Mouse (Mus musculus): ENCODE measurements around the gene P2ry10b. TPM values are rescaled to one million over a fixed set of nuclear protein-coding genes. Genes with fewer than 3 reads are reported as not detected.

Gene P2ry10b
- 0.44 and 0.45 TPM in 2 replicates for polyA plus RNA-seq (2015; fragmentation: Nextera tagmentation; extraction: Ambion mirVana)

DNA sequence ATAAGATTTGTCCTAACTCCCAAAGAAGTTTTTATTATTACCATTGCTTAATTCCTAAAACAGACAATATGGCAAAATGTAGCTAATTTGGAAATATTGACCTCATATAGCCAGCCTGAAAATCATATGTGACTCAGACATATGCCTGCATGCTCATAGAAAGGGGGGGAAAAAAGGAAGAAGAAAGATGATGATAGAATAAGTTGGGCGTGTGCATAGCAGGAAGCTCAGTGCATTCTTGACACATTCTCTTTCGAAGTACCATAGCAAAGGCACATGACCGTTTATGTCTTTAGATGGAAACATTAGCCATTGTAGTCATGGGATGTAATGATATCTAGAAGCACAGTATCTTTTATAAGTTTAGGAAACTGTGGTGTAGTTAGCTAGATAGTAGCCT, at the start of gene P2ry10b:
Gene P2ry10b, plus strand, starts transcription at position 247 of the 400 bp plus-strand sequence.
- TF ChIP-seq CTCF (IDR thresholded peaks at IDR 0.05; ENCODE audit: low read depth) (no peak), EP300 (optimal IDR thresholded peaks at IDR 0.05) (no peak)
- H3K4me3 ChIP-seq (ENCODE audit: low read depth, low read length), result no peak within 1 kb of the TSS
- H3K9ac ChIP-seq (ENCODE audit: low read length), result no peak within 1 kb of the TSS
- no peak within 1 kb of the TSS for H3K27ac ChIP-seq (replicated peaks)
- H3K36me3 ChIP-seq (ENCODE audit: control insufficient read depth, insufficient read depth, low read length), result no peaks in the 10 kb centered on the region
- no peak within 1 kb of the TSS for H3K4me2 ChIP-seq (replicated peaks; ENCODE audit: low read depth)
- ATAC-seq (ENCODE audit: low FRiP score, low TSS enrichment) (no peak), DNase-seq (ENCODE audit: low spot score) (no peak)
- WGBS, result 77% methylated on average over 3 of the region's 3 CpGs
- H3K27me3 ChIP-seq (ENCODE audit: control insufficient read depth, insufficient read depth, low read length), result no peaks in the 10 kb centered on the region
- no peaks in the 10 kb centered on the region for H3K4me1 ChIP-seq (replicated peaks; ENCODE audit: control insufficient read depth, insufficient read depth)
- no peaks in the 10 kb centered on the region for H3K9me3 ChIP-seq (ENCODE audit: control insufficient read depth, low read length)

DNA sequence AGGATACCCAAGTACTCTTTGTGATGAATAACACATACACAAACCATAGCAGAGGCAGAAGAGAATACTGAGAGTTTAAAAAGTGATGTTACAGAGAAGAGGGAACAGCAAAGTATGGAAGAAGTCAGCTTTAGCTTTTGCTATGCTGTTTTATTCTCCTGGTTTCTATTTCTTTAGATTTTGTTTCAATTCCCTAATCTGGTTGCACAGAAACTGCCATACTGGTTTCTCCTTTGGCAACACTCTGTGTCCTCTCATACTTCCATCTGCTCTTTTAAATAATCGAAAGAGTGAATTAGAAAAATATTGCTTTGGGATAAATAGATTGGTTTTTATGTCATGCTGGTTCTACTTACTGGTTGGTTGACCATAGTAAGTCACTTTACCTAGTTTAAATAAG, 32.4 kb upstream of the P2ry10b start:
- Histone ChIP-seq H3K9ac (ENCODE audit: low read length) (no peak overlapping the region), H3K27me3 (ENCODE audit: control insufficient read depth, insufficient read depth, low read length) (no peaks in the 10 kb centered on the region), H3K27ac (replicated peaks) (no peak overlapping the region), H3K4me2 (replicated peaks; ENCODE audit: low read depth) (no peak overlapping the region), H3K9me3 (ENCODE audit: control insufficient read depth, low read length) (no peaks in the 10 kb centered on the region), H3K36me3 (ENCODE audit: control insufficient read depth, insufficient read depth, low read length) (no peaks in the 10 kb centered on the region), H3K4me3 (ENCODE audit: low read depth, low read length) (no peak overlapping the region), H3K4me1 (replicated peaks; ENCODE audit: control insufficient read depth, insufficient read depth) (no peaks in the 10 kb centered on the region)
- DNase-seq (ENCODE audit: low spot score), result no peak
- WGBS, result 92% methylated on average over 1 of the region's 1 CpGs
- no peak for ATAC-seq (ENCODE audit: low FRiP score, low TSS enrichment)
- TF ChIP-seq EP300 (optimal IDR thresholded peaks at IDR 0.05) (no peak), CTCF (IDR thresholded peaks at IDR 0.05; ENCODE audit: low read depth) (no peak)

DNA sequence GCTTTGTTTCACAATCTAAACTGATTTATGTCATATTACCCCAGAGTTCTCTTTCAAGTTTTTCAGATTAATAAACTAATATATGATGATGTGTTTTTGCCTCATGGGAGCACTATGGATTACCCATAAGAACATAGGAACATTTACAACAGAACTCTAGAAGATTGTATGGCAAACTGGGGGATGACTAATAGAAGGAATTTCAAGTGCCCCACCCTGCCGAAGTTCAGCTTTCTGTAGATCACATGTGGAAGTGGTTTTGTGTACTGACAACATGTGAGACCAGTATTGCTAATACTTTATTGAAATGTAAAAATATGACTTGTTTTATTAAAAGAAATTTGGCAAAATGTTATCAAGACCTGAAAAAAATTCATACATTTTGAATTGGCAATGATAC, 31.7 kb upstream of the P2ry10b start:
- no peak for DNase-seq (ENCODE audit: low spot score)
- H3K27me3 ChIP-seq (ENCODE audit: control insufficient read depth, insufficient read depth, low read length), result no peaks in the 10 kb centered on the region
- TF ChIP-seq CTCF (IDR thresholded peaks at IDR 0.05; ENCODE audit: low read depth) (no peak), EP300 (optimal IDR thresholded peaks at IDR 0.05) (no peak)
- no peak overlapping the region for H3K9ac ChIP-seq (ENCODE audit: low read length)
- no peaks in the 10 kb centered on the region for H3K9me3 ChIP-seq (ENCODE audit: control insufficient read depth, low read length)
- no peak for ATAC-seq (ENCODE audit: low FRiP score, low TSS enrichment)
- no peak overlapping the region for H3K27ac ChIP-seq (replicated peaks)
- H3K4me2 ChIP-seq (replicated peaks; ENCODE audit: low read depth), result no peak overlapping the region
- H3K4me3 ChIP-seq (ENCODE audit: low read depth, low read length), result no peak overlapping the region
- no peaks in the 10 kb centered on the region for H3K36me3 ChIP-seq (ENCODE audit: control insufficient read depth, insufficient read depth, low read length)
- WGBS, result 48% methylated on average over 1 of the region's 1 CpGs
- no peaks in the 10 kb centered on the region for H3K4me1 ChIP-seq (replicated peaks; ENCODE audit: control insufficient read depth, insufficient read depth)

- Histone ChIP-seq H3K9ac (ENCODE audit: low read length) (no peak overlapping the region), H3K36me3 (ENCODE audit: control insufficient read depth, insufficient read depth, low read length) (no peaks in the 10 kb centered on the region), H3K9me3 (ENCODE audit: control insufficient read depth, low read length) (no peaks in the 10 kb centered on the region), H3K4me2 (replicated peaks; ENCODE audit: low read depth) (no peak overlapping the region), H3K4me3 (ENCODE audit: low read depth, low read length) (no peak overlapping the region), H3K4me1 (replicated peaks; ENCODE audit: control insufficient read depth, insufficient read depth) (no peaks in the 10 kb centered on the region), H3K27ac (replicated peaks) (no peak overlapping the region), H3K27me3 (ENCODE audit: control insufficient read depth, insufficient read depth, low read length) (no peaks in the 10 kb centered on the region)
- ATAC-seq (ENCODE audit: low FRiP score, low TSS enrichment) (no peak), DNase-seq (ENCODE audit: low spot score) (no peak)
- 53% methylated on average over 3 of the region's 3 CpGs for WGBS
- no peak for TF ChIP-seq EP300 (optimal IDR thresholded peaks at IDR 0.05)
- TF ChIP-seq CTCF (IDR thresholded peaks at IDR 0.05; ENCODE audit: low read depth), result no peak
Measured at GRCm38 (mm10) chrX:107143184-107143583, 5.5 kb upstream of the P2ry10b start.

DNA sequence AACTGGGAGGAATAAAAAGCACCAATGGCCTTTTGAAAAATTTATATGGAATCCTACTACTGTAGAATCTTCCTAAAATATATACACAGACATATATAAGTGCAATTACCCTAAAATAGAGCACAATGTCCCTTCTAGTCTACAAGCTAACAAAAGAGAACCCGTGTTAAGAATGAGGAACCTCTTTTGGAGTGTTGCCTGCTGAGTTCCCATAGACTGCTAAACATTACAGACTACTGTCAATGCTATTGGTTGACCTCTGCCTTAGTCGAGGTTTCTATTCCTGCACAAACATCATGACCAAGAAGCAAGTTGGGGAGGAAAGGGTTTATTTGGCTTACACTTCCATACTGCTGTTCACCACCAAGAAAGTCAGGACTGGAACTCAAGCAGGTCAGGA, 4.8 kb upstream of the P2ry10b start:
- no peaks in the 10 kb centered on the region for H3K9me3 ChIP-seq (ENCODE audit: control insufficient read depth, low read length)
- no peak overlapping the region for H3K4me3 ChIP-seq (ENCODE audit: low read depth, low read length)
- no peak overlapping the region for H3K4me2 ChIP-seq (replicated peaks; ENCODE audit: low read depth)
- DNase-seq (ENCODE audit: low spot score), result no peak
- 43% methylated on average over 2 of the region's 2 CpGs for WGBS
- no peak for ATAC-seq (ENCODE audit: low FRiP score, low TSS enrichment)
- H3K36me3 ChIP-seq (ENCODE audit: control insufficient read depth, insufficient read depth, low read length), result no peaks in the 10 kb centered on the region
- no peaks in the 10 kb centered on the region for H3K27me3 ChIP-seq (ENCODE audit: control insufficient read depth, insufficient read depth, low read length)
- H3K4me1 ChIP-seq (replicated peaks; ENCODE audit: control insufficient read depth, insufficient read depth), result no peaks in the 10 kb centered on the region
- TF ChIP-seq CTCF (IDR thresholded peaks at IDR 0.05; ENCODE audit: low read depth) (no peak), EP300 (optimal IDR thresholded peaks at IDR 0.05) (no peak)
- H3K27ac ChIP-seq (replicated peaks), result no peak overlapping the region
- H3K9ac ChIP-seq (ENCODE audit: low read length), result no peak overlapping the region

- H3K4me2 ChIP-seq (replicated peaks; ENCODE audit: low read depth), result no peak overlapping the region
- no peaks in the 10 kb centered on the region for H3K4me1 ChIP-seq (replicated peaks; ENCODE audit: control insufficient read depth, insufficient read depth)
- H3K27ac ChIP-seq (replicated peaks), result no peak overlapping the region
- DNase-seq (ENCODE audit: low spot score) (no peak), ATAC-seq (ENCODE audit: low FRiP score, low TSS enrichment) (no peak)
- H3K4me3 ChIP-seq (ENCODE audit: low read depth, low read length), result no peak overlapping the region
- 40% methylated on average over 4 of the region's 4 CpGs for WGBS
- H3K9ac ChIP-seq (ENCODE audit: low read length), result no peak overlapping the region
- no peaks in the 10 kb centered on the region for H3K27me3 ChIP-seq (ENCODE audit: control insufficient read depth, insufficient read depth, low read length)
- H3K9me3 ChIP-seq (ENCODE audit: control insufficient read depth, low read length), result no peaks in the 10 kb centered on the region
- TF ChIP-seq CTCF (IDR thresholded peaks at IDR 0.05; ENCODE audit: low read depth), result no peak
- H3K36me3 ChIP-seq (ENCODE audit: control insufficient read depth, insufficient read depth, low read length), result no peaks in the 10 kb centered on the region
Measured at GRCm38 (mm10) chrX:107149391-107149993, 765 bp downstream of the P2ry10b start.

Data from stomach, postnatal 0 days (tissue).